Mouse (Mus musculus) olfactory bulb, adult 2 months (tissue): ENCODE measurements around the gene Arpc1a. TPM values are rescaled to one million over a fixed set of nuclear protein-coding genes. Genes with fewer than 3 reads are reported as not detected.
"Not testable (repeated sequence)": the region's sequence is repeated elsewhere in the genome, so short reads cannot be mapped to it uniquely, and the experiment has no call there.

Source experiments
- H3K27ac ChIP-seq: fragments of 200-500 bp; 2 replicates; pipeline ENCODE4 v1.5.1; 2012; ENCODE audit warnings: low read depth, low read length; ENCODE audit not compliant: insufficient read depth
- H3K4me1 ChIP-seq: fragments of 200-500 bp; 2 replicates; pipeline ENCODE4 v1.6.1; 2012; ENCODE audit warnings: low read length; ENCODE audit not compliant: control insufficient read depth, insufficient read depth
- H3K4me3 ChIP-seq: fragments of 200-500 bp; 2 replicates; pipeline ENCODE4 v1.5.1; 2012; ENCODE audit warnings: mild to moderate bottlenecking, low read depth, low read length, moderate library complexity; ENCODE audit not compliant: insufficient read depth
- CTCF ChIP-seq: fragments of 200-500 bp; IDR thresholded peaks from 2 replicates; pipeline ENCODE4 v1.5.1; 2012; ENCODE audit warnings: low read depth, mild to moderate bottlenecking, low read length, moderate library complexity; ENCODE audit not compliant: insufficient read depth
- POLR2A ChIP-seq: fragments of 200-500 bp; IDR thresholded peaks from 2 replicates; pipeline ENCODE4 v1.6.1; 2012; ENCODE audit warnings: mild to moderate bottlenecking, low read depth, low read length, moderate library complexity; ENCODE audit not compliant: insufficient read depth
- WGBS: fragments of 180-500 bp; shearing (Covaris S2); methylation state at CpG from one replicate; pipeline ENCODE4 v1.1.7; 2018; 5-methylcytosine and 5-hydroxymethylcytosine counted together
- polyA plus RNA-seq: library from polyadenylated mRNA; stranded (reverse); fragments of >200 nt; gene quantifications from 2 replicates; pipeline ENCODE4 v1.2.4, GENCODE M21; 2012; ENCODE audit warnings: low replicate concordance; ENCODE audit not compliant: missing spikeins, insufficient read depth, insufficient read length

Gene Arpc1a
- polyA plus RNA-seq, 1 experiment: not detected

DNA sequence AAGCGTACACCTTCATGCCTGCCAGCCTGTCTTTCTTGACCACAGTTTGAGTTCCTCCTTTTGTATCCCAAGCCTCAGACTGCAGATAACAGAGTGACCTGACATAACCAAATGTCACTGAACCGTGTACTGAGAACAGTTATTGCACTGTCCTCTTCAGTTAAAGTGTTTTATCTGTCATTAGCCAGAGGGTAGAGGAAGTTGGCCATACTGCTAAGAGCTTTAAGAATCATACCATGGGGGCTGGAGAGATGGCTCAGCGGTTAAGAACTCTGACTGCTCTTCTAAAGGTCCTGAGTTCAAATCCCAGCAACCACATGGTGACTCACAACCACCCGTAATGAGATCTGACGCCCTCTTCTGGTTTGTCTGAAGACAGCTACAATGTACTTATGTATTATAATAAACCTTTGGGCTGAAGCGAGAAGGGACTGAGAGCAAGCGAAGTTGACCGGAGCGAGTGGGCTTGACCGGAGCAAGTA lies 14.8 kb downstream of the Arpc1a start:
- Histone ChIP-seq H3K27ac (no peak overlapping the region), H3K4me3 (no peak overlapping the region), H3K4me1 (0 out of 2 replicates have a peak, but pooled peaks cover 3% of the 10 kb centered on the region)
- TF ChIP-seq POLR2A: no peak
- TF ChIP-seq CTCF: no peak
- 95% methylated on average over 10 of the region's 10 CpGs for WGBS

DNA sequence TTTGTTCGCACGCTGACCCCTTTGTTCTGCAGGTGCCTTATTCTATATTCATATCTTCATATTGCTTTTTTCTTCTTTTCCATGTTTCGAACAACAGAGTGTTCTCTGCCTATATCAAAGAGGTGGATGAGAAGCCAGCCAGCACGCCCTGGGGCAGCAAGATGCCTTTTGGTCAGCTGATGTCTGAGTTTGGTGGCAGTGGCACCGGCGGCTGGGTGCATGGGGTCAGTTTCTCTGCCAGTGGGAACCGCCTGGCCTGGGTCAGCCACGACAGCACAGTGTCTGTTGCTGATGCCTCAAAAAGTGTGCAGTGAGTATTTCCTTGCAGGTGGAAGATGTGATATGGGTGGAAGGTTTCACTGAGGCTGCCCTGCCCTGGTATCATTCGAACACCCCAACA lies 17.3 kb downstream of the Arpc1a start:
- no peak for TF ChIP-seq POLR2A
- TF ChIP-seq CTCF: no peak
- 96% methylated on average over 9 of the region's 9 CpGs for WGBS
- no peak overlapping the region for H3K27ac ChIP-seq
- H3K4me3 ChIP-seq: no peak overlapping the region
- peaks cover 6% of the 10 kb centered on the region; the same call in 1 of the 2 replicates for H3K4me1 ChIP-seq

DNA sequence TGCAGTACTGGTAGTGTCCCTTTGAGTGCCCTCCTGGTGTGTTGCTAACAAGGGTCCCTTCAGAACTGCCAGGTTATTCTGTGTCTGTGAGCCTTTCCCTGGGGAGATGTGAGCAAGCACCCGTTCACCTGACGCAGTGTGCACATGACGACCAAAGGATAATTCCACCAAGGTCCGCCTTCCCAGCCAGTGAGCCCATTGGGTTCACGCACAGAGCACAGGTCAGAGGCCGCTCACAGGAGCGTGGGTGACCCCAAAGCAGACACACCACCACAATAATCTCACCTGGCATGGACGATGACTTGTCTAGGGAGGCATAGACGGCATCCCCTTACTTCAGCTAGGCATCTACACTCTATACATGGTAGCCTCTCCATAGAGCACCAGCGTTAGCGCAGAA lies 17.8 kb downstream of the Arpc1a start:
- not testable (repeated sequence) for H3K4me1 ChIP-seq, H3K27ac ChIP-seq, H3K4me3 ChIP-seq
- WGBS: 98% methylated on average over 11 of the region's 11 CpGs

DNA sequence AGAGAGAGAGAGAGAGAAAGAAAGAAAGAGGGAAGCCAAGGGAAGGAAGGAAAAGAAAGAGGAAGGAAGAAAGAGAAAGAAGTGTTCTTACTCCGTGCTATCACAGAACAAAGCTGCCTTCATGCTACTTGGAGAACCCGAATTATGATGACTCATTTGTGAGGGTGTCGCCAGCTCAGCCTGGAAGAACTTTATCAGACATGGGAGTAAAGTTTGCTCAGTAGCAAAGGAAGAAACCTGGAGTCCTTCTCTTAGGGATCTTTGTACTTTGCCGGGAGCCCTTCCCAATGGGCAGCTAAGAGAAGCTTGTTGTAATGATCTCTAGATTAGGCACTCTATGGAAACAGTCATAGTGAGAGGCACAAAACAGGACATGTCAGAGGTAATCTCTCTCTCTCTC lies 19.1 kb downstream of the Arpc1a start:
- Histone ChIP-seq H3K4me3 (no peak overlapping the region), H3K27ac (no peak overlapping the region), H3K4me1 (peaks cover 6% of the 10 kb centered on the region; the same call in 1 of the 2 replicates)
- TF ChIP-seq CTCF (no peak), POLR2A (no peak)
- 51% methylated on average over 4 of the region's 4 CpGs for WGBS

DNA sequence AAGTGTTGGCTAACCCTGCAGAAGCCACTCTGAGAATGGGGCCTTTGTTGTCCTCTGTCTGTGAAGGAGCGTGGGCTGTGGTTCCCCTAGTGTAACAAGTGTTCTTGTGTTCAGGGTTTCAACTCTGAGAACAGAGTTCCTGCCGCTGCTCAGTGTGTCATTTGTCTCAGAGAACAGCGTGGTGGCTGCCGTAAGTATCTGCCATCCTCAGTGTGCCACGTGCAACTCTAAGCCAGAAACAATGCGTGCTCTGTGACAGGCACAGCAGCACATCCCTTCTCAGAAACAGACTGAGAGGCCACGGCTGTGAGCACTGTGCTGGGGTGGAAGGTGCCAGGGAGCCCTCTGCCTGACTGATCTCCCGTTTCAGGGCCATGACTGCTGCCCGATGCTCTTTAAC lies 20.7 kb downstream of the Arpc1a start:
- Histone ChIP-seq H3K4me3 (no peak overlapping the region), H3K4me1 (peaks cover 6% of the 10 kb centered on the region; the same call in 1 of the 2 replicates), H3K27ac (no peak overlapping the region)
- 72% methylated on average over 9 of the region's 9 CpGs for WGBS
- no peak for TF ChIP-seq POLR2A
- no peak for TF ChIP-seq CTCF

DNA sequence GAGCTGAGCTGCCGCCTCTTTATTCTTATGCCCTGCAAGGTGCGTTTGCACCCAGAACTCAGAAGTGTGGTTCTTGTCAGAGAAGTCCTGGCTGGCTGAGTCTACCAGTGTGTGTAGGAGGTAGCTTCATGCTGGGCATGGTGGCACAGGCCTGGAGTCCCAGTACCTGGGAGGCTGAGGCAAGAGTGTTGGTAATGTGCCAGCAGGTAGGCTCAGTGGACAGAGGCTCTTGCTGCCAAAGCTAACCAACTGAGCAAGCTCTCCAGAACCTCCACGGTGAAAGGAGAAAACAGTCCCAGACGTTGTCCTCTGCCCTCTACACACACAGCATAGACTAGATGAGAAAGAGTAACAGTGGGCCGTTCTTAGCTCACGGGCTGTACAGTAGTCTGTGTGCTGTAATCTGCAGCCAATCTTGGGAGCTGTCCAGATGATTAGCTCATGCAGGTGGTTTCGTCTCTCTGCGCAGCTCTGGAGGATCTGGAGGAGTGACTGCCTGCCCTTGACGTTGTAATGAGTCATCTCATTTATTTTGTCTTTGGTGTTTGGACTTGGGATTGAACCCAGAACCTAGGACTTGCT lies 22.2 kb downstream of the Arpc1a start:
- Histone ChIP-seq H3K4me1 (peaks cover 6% of the 10 kb centered on the region; the same call in 1 of the 2 replicates), H3K27ac (no peak overlapping the region), H3K4me3 (no peak overlapping the region)
- TF ChIP-seq CTCF: no peak
- TF ChIP-seq POLR2A: no peak
- 72% methylated on average over 9 of the region's 9 CpGs for WGBS

DNA sequence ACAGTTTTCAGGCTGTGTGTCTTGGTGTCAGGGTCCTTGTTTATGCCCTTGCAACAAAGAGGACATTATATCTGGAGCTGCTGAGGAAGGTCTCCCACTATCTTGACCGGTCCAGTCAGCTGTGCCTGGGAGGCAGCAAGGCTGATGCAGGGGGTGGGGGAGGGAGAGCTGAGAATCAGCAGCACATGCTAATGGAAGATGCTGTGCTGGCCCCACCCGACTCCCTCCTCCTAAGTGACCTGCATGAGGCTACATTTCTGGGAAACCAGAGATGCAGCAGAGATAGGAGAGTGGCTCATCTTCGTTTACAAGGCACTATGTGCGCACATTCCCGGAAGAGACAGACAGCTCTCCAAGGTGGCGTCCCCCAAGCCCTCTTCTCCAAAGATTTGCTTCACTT lies 26.8 kb downstream of the Arpc1a start:
- H3K27ac ChIP-seq: no peak overlapping the region
- H3K4me1 ChIP-seq: peaks cover 14% of the 10 kb centered on the region; the same call in 1 of the 2 replicates
- 90% methylated on average over 6 of the region's 6 CpGs for WGBS
- TF ChIP-seq POLR2A (no peak), CTCF (no peak)
- no peak overlapping the region for H3K4me3 ChIP-seq

DNA sequence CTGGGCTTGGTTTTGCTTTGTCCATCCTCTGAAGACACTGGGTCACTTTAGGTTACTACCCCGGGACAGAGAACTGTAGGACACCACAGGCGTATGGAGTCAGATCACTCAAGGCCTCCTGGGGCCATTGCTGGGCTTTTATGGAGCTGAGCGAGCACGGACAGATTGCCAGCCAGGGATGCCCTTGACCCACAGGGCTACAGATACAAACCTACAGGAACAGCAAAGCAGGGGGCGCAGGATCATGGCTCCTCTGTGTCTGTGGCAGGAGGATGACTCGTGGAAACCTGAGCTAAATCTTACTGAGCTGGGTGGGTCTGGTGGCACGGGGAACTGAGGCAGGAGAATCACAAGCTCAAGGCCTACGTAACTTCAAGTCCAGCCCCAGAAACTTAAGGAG lies 28.9 kb downstream of the Arpc1a start:
- Histone ChIP-seq H3K4me3 (no peak overlapping the region), H3K27ac (no peak overlapping the region), H3K4me1 (peaks cover 11% of the 10 kb centered on the region; the same call in 1 of the 2 replicates)
- WGBS: 85% methylated on average over 8 of the region's 8 CpGs
- TF ChIP-seq CTCF (no peak), POLR2A (no peak)

DNA sequence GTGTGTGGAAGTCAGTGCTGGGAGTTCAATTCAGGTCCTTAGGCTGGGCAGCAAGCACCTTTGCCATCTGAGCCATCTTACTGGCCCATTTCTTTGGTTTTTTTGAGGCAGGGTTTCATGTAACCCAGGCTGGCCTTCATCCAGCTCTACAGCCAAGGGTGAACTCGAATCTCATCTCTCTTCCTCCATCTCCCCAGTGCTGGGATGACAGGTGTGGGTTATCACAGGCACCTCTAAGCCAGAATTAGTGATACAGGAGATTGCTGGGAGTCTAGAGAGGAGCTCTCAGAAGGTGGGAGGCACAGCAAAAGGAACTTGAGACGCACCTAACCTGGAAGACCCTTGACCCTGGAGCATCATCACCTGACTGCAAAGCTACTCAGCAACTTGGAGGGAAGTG lies 29.8 kb downstream of the Arpc1a start:
- no peak overlapping the region for H3K4me3 ChIP-seq
- H3K4me1 ChIP-seq: peaks cover 14% of the 10 kb centered on the region; the same call in 1 of the 2 replicates
- TF ChIP-seq POLR2A (no peak), CTCF (no peak)
- 59% methylated on average over 2 of the region's 2 CpGs for WGBS
- H3K27ac ChIP-seq: no peak overlapping the region
